Mouse (Mus musculus): ENCODE measurements at regions not wholly inside any gene's neighbourhood (a gene's known extent, or its start where the extent isn't known, plus 50 kb on each side); places are given as distances from the start of the nearest gene placed in this dataset.

DNA sequence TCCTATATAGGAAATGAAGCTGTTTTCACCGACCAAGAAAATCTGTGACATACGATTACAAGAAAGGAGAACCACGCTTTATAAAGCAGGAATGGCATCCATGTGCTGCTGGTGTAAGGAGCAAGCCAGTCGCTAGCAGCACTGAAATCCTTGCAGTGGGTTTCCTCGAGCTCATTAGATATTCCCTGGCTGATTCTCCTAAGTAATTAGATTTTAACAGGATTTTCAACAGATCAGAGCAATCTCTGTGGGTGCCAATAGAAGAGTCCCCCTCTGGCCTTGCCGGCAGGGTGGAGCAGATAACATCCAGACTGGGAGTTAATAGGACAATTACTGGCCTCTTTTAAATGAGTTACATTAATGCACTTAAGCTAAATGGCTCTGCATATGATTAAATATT, 54.6 kb upstream of the Foxd3 start:
- WGBS: 46% methylated on average over 6 of the region's 6 CpGs
- Histone ChIP-seq H3K9me3 (no peaks in the 10 kb centered on the region), H3K27ac (no peak overlapping the region), H3K9ac (no peak overlapping the region), H3K4me2 (replicated peaks) (no peak overlapping the region), H3K4me3 (replicated peaks) (no peak overlapping the region), H3K4me1 (replicated peaks) (no peaks in the 10 kb centered on the region), H3K36me3 (no peaks in the 10 kb centered on the region), H3K27me3 (replicated peaks) (no peaks in the 10 kb centered on the region)
- no peak for ATAC-seq
